8 mouse cellular contexts compared by ENCODE assay signal in genomic region chr9:35058596-35059354, GRCm38 (mm10).
DNase-seq lines count a peak whose midpoint lies in the region; ATAC-seq lines count a peak whose summit lies in the region.

No protein-coding gene starts in this region.

- intact Hi-C loops in heart, postnatal 25 days (cut with DNase I) = no loop called here

- ATAC-seq in erythroid progenitor cell, adult 5-6 weeks (replicated peaks; ENCODE audit: low FRiP score, poor library complexity, severe bottlenecking) = no peak

- peak; percentile 92 for DNase-seq in heart, adult 11 months
- no peak for DNase-seq in heart, postnatal 25 days (ENCODE audit: low spot score)
- peak; percentile 11 to 19 for DNase-seq in right cerebral cortex, postnatal 10 days (ENCODE audit: low spot score in 2 of 2)
- no peak for DNase-seq in right cerebral cortex, postnatal 4 days
- DNase-seq in gonadal fat pad, adult 2 months (ENCODE audit: low read depth) = peak; percentile 52
- no peak for DNase-seq in retina, postnatal 1 day
- DNase-seq in embryo, embryonic 10 days (ENCODE audit: low spot score) = no peak

Comparison
In these comparisons a context has a peak if more than half of its experiments do, and no peak if none do; other contexts are left out.
1. DNase-seq: peak in heart, adult 11 months (single experiment), right cerebral cortex, postnatal 10 days (2 of 2) and gonadal fat pad, adult 2 months (single experiment); none in heart, postnatal 25 days (single experiment), right cerebral cortex, postnatal 4 days (single experiment), retina, postnatal 1 day (single experiment) and embryo, embryonic 10 days (single experiment).